Mouse (Mus musculus) urinary bladder, postnatal 25 days (tissue): ENCODE results near the gene Armh3.
A peak's percentile ranks its signal among the peaks of the same experiment; 100 is the strongest.
"Not testable (repeated sequence)": the region's sequence is repeated elsewhere in the genome, so short reads cannot be mapped to it uniquely, and the experiment has no call there.

Source experiments
- DNase-seq: peaks from one replicate; pipeline ENCODE4 v3.0.0; 2022; ENCODE audit warnings: low spot score

The Armh3 gene

GRCm38 (mm10) chr19:46032731-46033510, 34.6 kb upstream of the Armh3 start:
- DNase-seq: no peak

GRCm38 (mm10) chr19:46031689-46032432, 33.6 kb upstream of the Armh3 start:
- no peak for DNase-seq

- DNase-seq: no peak
Measured at GRCm38 (mm10) chr19:46030196-46030983, 32.1 kb upstream of the Armh3 start.

GRCm38 (mm10) chr19:46029652-46030051, 31.4 kb upstream of the Armh3 start:
- DNase-seq: no peak

- DNase-seq: no peak
Measured at GRCm38 (mm10) chr19:46028747-46029320, 30.5 kb upstream of the Armh3 start.

- DNase-seq: no peak
Measured at GRCm38 (mm10) chr19:46026567-46026966, 28.3 kb upstream of the Armh3 start.

GRCm38 (mm10) chr19:46024959-46025358, 26.7 kb upstream of the Armh3 start:
- DNase-seq: no peak

GRCm38 (mm10) chr19:46016023-46016422, 17.7 kb upstream of the Armh3 start:
- no peak for DNase-seq

- DNase-seq: peak; percentile 89
Measured at GRCm38 (mm10) chr19:46014572-46015178, 16.4 kb upstream of the Armh3 start.

- DNase-seq: no peak
Measured at GRCm38 (mm10) chr19:46005680-46006079, 7.4 kb upstream of the Armh3 start.

GRCm38 (mm10) chr19:46004814-46005466, 6.7 kb upstream of the Armh3 start:
- DNase-seq: no peak

- DNase-seq: peak; percentile 81
Measured at GRCm38 (mm10) chr19:46003371-46004226, 5.3 kb upstream of the Armh3 start, which contains the start of gene Hps6. Hps6 (plus strand) TSS chr19:46003508.

GRCm38 (mm10) chr19:46002279-46002678, 4.0 kb upstream of the Armh3 start:
- DNase-seq: no peak

- no peak for DNase-seq
Measured at GRCm38 (mm10) chr19:45999378-45999777, 1.1 kb upstream of the Armh3 start.

GRCm38 (mm10) chr19:45998694-45999217, 468 bp upstream of the Armh3 start:
- no peak for DNase-seq

GRCm38 (mm10) chr19:45997365-45997764, 923 bp downstream of the Armh3 start:
- DNase-seq: no peak

- no peak for DNase-seq
Measured at GRCm38 (mm10) chr19:45993981-45994737, 4.1 kb downstream of the Armh3 start.

- DNase-seq: not testable (repeated sequence)
Measured at GRCm38 (mm10) chr19:45993441-45993840, 4.8 kb downstream of the Armh3 start.

GRCm38 (mm10) chr19:45991171-45991570, 7.1 kb downstream of the Armh3 start:
- DNase-seq: no peak
